ENCODE assay signal across 8 mouse cellular contexts in genomic region chr10:89327004-89327511, GRCm38 (mm10). TPM values are rescaled to one million over a fixed set of nuclear protein-coding genes. Genes with fewer than 3 reads are reported as not detected.
A peak's percentile ranks its signal among the peaks of the same experiment; 100 is the strongest.
DNase-seq lines count a peak whose midpoint lies in the region; ATAC-seq and TF ChIP-seq lines count a peak whose summit lies in the region.

No protein-coding gene starts in this region.

- in situ Hi-C loops in Patski (cut with MboI; ENCODE audit: low pct_unique_long_range_greater_than_20kb) = loop anchor here (5.0 kb wide), 1 partner anchor 305 kb away; no protein-coding TSS in a partner anchor

- H3K9me3 ChIP-seq in forebrain, embryonic 14.5 days (replicated peaks; ENCODE audit: control insufficient read depth, low read length) = no peaks in the 10 kb centered on the region
- H3K9me3 ChIP-seq in hindbrain, embryonic 16.5 days (ENCODE audit: control insufficient read depth, low read length) = no peaks in the 10 kb centered on the region

- no peak overlapping the region for H3K4me3 ChIP-seq in forebrain, embryonic 14.5 days (ENCODE audit: low read depth, low read length)
- H3K4me3 ChIP-seq in hindbrain, embryonic 16.5 days (ENCODE audit: low read length) = no peak overlapping the region

- no peak overlapping the region for H3K9ac ChIP-seq in forebrain, embryonic 14.5 days (ENCODE audit: low read length)
- H3K9ac ChIP-seq in hindbrain, embryonic 16.5 days (ENCODE audit: low read depth, low read length) = no peak overlapping the region

- H3K4me1 ChIP-seq in forebrain, embryonic 14.5 days (ENCODE audit: control insufficient read depth, insufficient read depth, low read length) = no peaks in the 10 kb centered on the region
- no peaks in the 10 kb centered on the region for H3K4me1 ChIP-seq in hindbrain, embryonic 16.5 days (ENCODE audit: control insufficient read depth, insufficient read depth, low read depth, low read length)

- POLR2A ChIA-PET in Patski (lab: Charles Lee) = no interaction called here

- 17% methylated on average over 15 of the region's 15 CpGs for WGBS in forebrain, embryonic 14.5 days
- WGBS in hindbrain, embryonic 16.5 days = 14% methylated on average over 15 of the region's 15 CpGs

- peak overlapping the region; percentile 38 for H3K4me2 ChIP-seq in forebrain, embryonic 14.5 days (ENCODE audit: low read length)
- peak overlapping the region; percentile 43 for H3K4me2 ChIP-seq in hindbrain, embryonic 16.5 days (ENCODE audit: low read length)

- H3K27ac ChIP-seq in forebrain, embryonic 14.5 days (ENCODE audit: low read depth, low read length) = no peak overlapping the region
- H3K27ac ChIP-seq in hindbrain, embryonic 16.5 days (ENCODE audit: low read depth, low read length) = no peak overlapping the region

- H3K27me3 ChIP-seq in Patski = no peaks in the 10 kb centered on the region
- no peaks in the 10 kb centered on the region for H3K27me3 ChIP-seq in forebrain, embryonic 14.5 days (replicated peaks; ENCODE audit: control insufficient read depth, insufficient read depth, low read length)
- H3K27me3 ChIP-seq in hindbrain, embryonic 16.5 days (replicated peaks; ENCODE audit: control insufficient read depth, insufficient read depth, low read length) = no peaks in the 10 kb centered on the region

- TF ChIP-seq CTCF in Patski (IDR thresholded peaks at IDR 0.05) = peak; percentile 91

- peak; percentile 86 for ATAC-seq in Patski
- peak; percentile 92 for ATAC-seq in forebrain, embryonic 14.5 days
- peak; percentile 94 for ATAC-seq in hindbrain, embryonic 16.5 days
- peak; percentile 84 for ATAC-seq in megakaryocyte progenitor cell, adult 5-6 weeks (replicated peaks; ENCODE audit: poor library complexity)

- no peaks in the 10 kb centered on the region for H3K36me3 ChIP-seq in forebrain, embryonic 14.5 days (ENCODE audit: control insufficient read depth, insufficient read depth, low read length)
- H3K36me3 ChIP-seq in hindbrain, embryonic 16.5 days (ENCODE audit: control insufficient read depth, insufficient read depth, low read length) = no peaks in the 10 kb centered on the region

- CTCF ChIA-PET in Patski (lab: Charles Lee) = interaction anchor here (0.8 to 2.0 kb wide), 5 partner anchors 9 to 56 kb away, joined by 3 to 6 read pairs (median 4); no protein-coding TSS in a partner anchor

- DNase-seq in Patski (ENCODE audit: low read depth, low spot score) = peak; percentile 9
- peak; percentile 53 for DNase-seq in cerebellum, adult 11 months
- peak; percentile 87 for DNase-seq in forebrain, embryonic 14.5 days (ENCODE audit: low spot score)
- DNase-seq in layer of hippocampus, postnatal 25 days (ENCODE audit: extremely low spot score in 1 of 2, low spot score in 1 of 2) = peak; percentile 46 to 81
- peak; percentile 82 to 89 for DNase-seq in right cerebral cortex, postnatal 10 days (ENCODE audit: low spot score in 2 of 2)
- peak; percentile 38 to 78 for DNase-seq in urinary bladder, postnatal 4 days (ENCODE audit: low spot score in 2 of 2)

RNA-seq across cellular contexts. Expression of gene Ano4, which starts 17.5 kb away (rescaled TPM):
- polyA plus RNA-seq in Patski (2021) = not detected
- polyA plus RNA-seq in forebrain, embryonic 14.5 days (2014; fragmentation: Nextera tagmentation; extraction: Ambion mirVana) = 4.7 and 5.9 TPM in 2 replicates
- 10.6 and 11.9 TPM in 2 replicates for polyA plus RNA-seq in hindbrain, embryonic 16.5 days (2015; fragmentation: Nextera tagmentation; extraction: Ambion mirVana)
- 10 to 100 TPM; 19.6 to 22.3 TPM for total RNA-seq in layer of hippocampus, postnatal 25 days (2021)
- 0.44 and 1.4 TPM in 2 replicates for total RNA-seq in megakaryocyte progenitor cell, adult 5-6 weeks (2015)
- 0.54 and 1.6 TPM in 2 replicates for total RNA-seq in megakaryocyte progenitor cell, adult 5-6 weeks (2017)

Comparison
In these comparisons a context has a peak if more than half of its experiments do, and no peak if none do; other contexts are left out.
1. DNase-seq: peak in every context shown above with its lines; median percentile 87 in forebrain, embryonic 14.5 days; 86 in right cerebral cortex, postnatal 10 days; 64 in layer of hippocampus, postnatal 25 days; 58 in urinary bladder, postnatal 4 days; 53 in cerebellum, adult 11 months; 9 in Patski.